Mouse (Mus musculus) kidney, adult 2 months (tissue): ENCODE measurements around the gene Proca1. TPM values are rescaled to one million over a fixed set of nuclear protein-coding genes. Genes with fewer than 3 reads are reported as not detected.

Source experiments
- DNase-seq: peaks from one replicate; pipeline ENCODE4 v3.0.0; 2021
- H3K27ac ChIP-seq: fragments of 200-500 bp; 2 replicates; pipeline ENCODE4 v1.5.1; 2012; ENCODE audit warnings: low read depth, low read length, control low read depth, inconsistent platforms; ENCODE audit not compliant: insufficient read depth
- H3K27me3 ChIP-seq: fragments of 200-500 bp; replicated peaks from 2 replicates; pipeline ENCODE4 v1.6.1; 2012; ENCODE audit warnings: mild to moderate bottlenecking, moderate library complexity, low read length, inconsistent platforms; ENCODE audit not compliant: control insufficient read depth, insufficient read depth
- H3K36me3 ChIP-seq: fragments of 200-500 bp; 2 replicates; pipeline ENCODE4 v1.6.1; 2012; ENCODE audit warnings: mild to moderate bottlenecking, moderate library complexity, low read length, inconsistent platforms; ENCODE audit not compliant: control insufficient read depth, insufficient read depth
- H3K4me1 ChIP-seq: fragments of 200-500 bp; 2 replicates; pipeline ENCODE4 v1.6.1; 2011; ENCODE audit warnings: low read length; ENCODE audit not compliant: control insufficient read depth, insufficient read depth
- H3K4me3 ChIP-seq: fragments of 200-500 bp; 2 replicates; pipeline ENCODE4 v1.5.1; 2011; ENCODE audit warnings: mild to moderate bottlenecking, low read depth, low read length, control low read depth; ENCODE audit not compliant: insufficient read depth
- CTCF ChIP-seq: fragments of 200-500 bp; conservative IDR thresholded peaks from 2 replicates; pipeline ENCODE4 v1.5.1; 2011; ENCODE audit warnings: low read depth, mild to moderate bottlenecking, control low read depth, low read length, moderate library complexity, mixed read lengths; ENCODE audit not compliant: insufficient read depth, insufficient read length
- POLR2A ChIP-seq: fragments of 200-500 bp; IDR thresholded peaks from one replicate; pipeline ENCODE4 v1.6.1; 2011; ENCODE audit warnings: low read depth, low read length, control low read depth
- WGBS: fragments of 180-500 bp; shearing (Covaris S2); methylation state at CpG from one replicate; pipeline ENCODE4 v1.1.7; 2018; 5-methylcytosine and 5-hydroxymethylcytosine counted together
- polyA plus RNA-seq: library from polyadenylated mRNA; depleted of rRNA; stranded (reverse); fragments of >200 nt; gene quantifications from 2 replicates; pipeline ENCODE4 v1.2.3, GENCODE M21; 2012; rRNA removed

The Proca1 gene
- polyA plus RNA-seq, 1 experiment = 1.8 TPM

DNA sequence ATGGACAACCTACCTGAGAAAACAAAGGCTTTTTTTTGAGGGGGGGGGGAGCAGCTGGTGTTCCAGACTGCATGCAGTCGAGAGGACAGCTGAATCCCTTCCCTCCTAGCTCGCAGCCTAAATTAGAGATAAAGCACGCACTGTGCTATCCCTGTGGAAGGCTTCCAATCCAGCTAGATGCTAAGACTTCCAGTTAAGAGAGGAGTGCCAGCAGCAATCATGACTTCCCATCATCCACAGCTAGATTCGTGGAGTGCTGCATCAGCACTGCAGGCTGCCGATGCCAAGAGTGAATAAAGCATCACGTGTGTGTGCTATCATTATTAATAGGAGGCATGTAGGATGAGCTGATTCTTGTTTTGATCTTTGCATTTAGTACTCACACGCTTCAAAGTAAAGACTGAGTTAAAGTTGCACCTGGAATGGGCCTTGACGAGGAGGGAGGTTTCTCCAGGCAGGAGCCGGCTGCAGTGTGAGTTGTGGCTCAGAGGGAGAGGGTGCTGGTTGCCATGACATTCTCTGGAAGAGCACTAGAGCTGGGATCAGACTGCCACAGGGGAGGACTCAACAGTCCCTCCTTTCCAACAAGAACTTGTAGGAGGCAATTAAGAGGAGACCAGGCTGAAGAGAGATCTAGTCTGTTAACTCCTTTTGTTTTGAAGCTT, 47.1 kb downstream of the Proca1 start:
- 61% methylated on average over 9 of the region's 9 CpGs for WGBS
- DNase-seq = no peak
- H3K4me1 ChIP-seq = peaks cover 6% of the 10 kb centered on the region; the same call in 1 of the 2 replicates
- H3K27me3 ChIP-seq = no peaks in the 10 kb centered on the region
- H3K27ac ChIP-seq = no peak overlapping the region
- H3K36me3 ChIP-seq = no peaks in the 10 kb centered on the region
- no peak overlapping the region for H3K4me3 ChIP-seq
- TF ChIP-seq CTCF = no peak
- TF ChIP-seq POLR2A = no peak

DNA sequence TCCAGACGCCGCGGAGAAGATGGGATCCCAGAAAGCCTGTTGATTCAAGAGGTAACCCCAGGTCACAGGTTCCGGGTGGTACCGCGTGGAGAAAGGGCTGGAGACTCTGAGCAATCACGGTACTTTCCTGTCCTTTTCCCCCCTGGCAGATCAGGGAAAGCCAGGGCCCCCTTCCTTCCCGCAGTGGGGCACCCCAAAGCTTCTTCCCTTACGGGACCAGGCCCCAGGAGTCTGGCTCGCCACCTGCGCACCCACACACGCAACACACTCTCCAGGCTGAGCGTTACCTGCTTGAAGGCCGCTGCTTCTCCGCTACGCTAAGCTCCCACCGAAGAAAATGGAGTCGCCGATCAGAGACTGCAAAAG, 52.1 kb downstream of the Proca1 start:
- Histone ChIP-seq H3K27ac (peak overlapping the region; percentile 99), H3K4me1 (peaks cover 9% of the 10 kb centered on the region), H3K4me3 (peak overlapping the region; percentile 83), H3K36me3 (no peaks in the 10 kb centered on the region), H3K27me3 (no peaks in the 10 kb centered on the region)
- TF ChIP-seq POLR2A (no peak), CTCF (no peak)
- DNase-seq = no peak
- 1% methylated on average over 19 of the region's 19 CpGs for WGBS

DNA sequence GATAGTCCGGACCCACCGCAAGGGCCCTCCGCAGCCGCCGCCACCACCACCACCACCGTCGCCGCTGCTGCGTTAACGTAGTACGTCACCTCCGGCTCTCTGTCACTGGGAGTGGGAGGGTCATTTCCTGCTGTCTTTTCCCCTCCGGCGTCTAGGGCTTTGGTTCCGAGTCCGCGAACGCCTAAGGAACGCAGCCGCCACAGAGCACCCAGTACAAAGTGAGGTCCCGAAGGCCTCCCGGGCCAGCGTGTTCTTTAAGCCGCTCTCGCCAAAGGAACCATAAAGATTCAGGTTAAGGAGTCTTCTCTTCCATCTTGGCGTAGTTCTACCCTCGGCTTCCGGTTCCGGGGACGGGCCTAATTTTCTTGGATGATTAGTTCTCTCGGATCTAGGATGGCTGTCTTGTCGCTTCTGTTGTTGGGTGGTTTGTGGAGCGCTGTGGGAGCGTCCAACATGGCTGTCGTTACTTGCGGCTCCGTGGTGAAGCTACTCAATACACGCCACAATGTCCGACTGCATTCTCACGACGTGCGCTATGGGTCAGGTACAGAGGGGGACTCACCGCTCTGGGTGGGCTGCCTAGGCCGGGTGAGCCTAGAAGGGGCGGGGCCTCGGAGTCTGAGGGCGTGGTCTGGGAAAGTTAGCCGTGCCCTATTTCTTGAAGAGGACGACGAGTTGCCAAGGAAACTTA, 52.6 kb downstream of the Proca1 start, which contains the start of the genes Sdf2 and Supt6:
Sdf2 (plus strand) TSS at position 120 of the 691 bp plus-strand sequence.
Supt6 (minus strand) TSS at position 361 of the 691 bp plus-strand sequence.
- under 1% methylated on average over 50 of the region's 50 CpGs for WGBS
- peak; percentile 96 for DNase-seq
- no peaks in the 10 kb centered on the region for H3K27me3 ChIP-seq
- TF ChIP-seq CTCF (no peak), POLR2A (peak; percentile 33)
- no peaks in the 10 kb centered on the region for H3K36me3 ChIP-seq
- H3K4me1 ChIP-seq = peaks cover 9% of the 10 kb centered on the region
- H3K27ac ChIP-seq = peak within 1 kb of the TSS; percentile 99
- peak within 1 kb of the TSS; percentile 83 for H3K4me3 ChIP-seq

DNA sequence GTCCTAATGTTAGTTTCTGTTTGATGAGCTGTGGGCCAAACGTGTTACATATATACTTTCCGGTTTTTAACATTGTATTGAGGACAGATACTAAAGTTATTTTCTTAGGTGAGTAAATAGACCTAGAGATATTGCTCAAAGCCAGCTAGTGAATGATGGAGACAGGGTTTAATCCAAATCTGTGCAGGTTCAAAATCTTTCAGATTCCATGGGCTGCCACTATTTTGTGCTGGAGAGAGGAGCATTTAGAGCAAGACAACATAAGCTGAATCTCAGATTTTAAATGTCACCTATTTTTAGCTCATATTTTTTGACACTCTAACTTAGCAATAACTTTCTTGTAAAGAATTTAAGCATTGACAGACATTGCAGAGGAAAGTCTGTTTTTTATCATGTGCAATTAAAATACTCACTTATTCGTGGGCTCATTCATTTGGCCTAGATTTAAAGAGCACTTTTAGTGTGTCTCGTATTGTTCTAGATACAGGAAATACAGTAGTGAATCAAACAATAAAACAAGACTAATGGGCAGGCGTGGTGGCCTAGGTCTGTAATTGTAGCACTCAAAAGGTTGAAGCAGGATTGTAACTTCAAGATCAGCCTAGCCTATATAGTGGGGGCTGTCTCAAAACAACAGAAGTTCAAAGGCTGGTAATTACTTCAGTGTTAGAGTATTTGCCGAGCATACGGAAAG, 53.3 kb downstream of the Proca1 start:
- no peak for TF ChIP-seq POLR2A
- TF ChIP-seq CTCF = no peak
- 19% methylated on average over 7 of the region's 7 CpGs for WGBS
- DNase-seq = no peak
- H3K27me3 ChIP-seq = no peaks in the 10 kb centered on the region
- peaks cover 9% of the 10 kb centered on the region for H3K4me1 ChIP-seq
- peak overlapping the region; percentile 99 for H3K27ac ChIP-seq
- H3K4me3 ChIP-seq = peak overlapping the region; percentile 83
- no peaks in the 10 kb centered on the region for H3K36me3 ChIP-seq

DNA sequence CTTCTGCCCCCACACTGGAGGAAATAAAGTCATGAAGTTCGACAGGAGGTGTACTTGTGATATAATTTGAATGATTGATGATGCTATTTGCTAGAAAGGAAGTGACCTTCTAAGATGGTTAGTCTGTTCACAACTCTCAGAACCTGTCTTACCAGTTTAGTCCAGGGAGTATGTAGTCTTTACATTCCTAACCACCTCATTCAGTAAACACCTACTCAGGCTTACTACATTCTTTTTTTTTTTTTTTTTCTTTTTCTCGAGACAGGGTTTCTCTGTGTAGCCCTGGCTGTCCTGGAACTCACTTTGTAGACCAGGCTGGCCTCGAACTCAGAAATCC, 53.8 kb downstream of the Proca1 start:
- no peak for DNase-seq
- no peak for TF ChIP-seq CTCF
- TF ChIP-seq POLR2A = no peak
- H3K4me1 ChIP-seq = peaks cover 9% of the 10 kb centered on the region
- 31% methylated on average over 3 of the region's 3 CpGs for WGBS
- H3K4me3 ChIP-seq = no peak overlapping the region; the same call in 1 of the 2 replicates
- H3K36me3 ChIP-seq = no peaks in the 10 kb centered on the region; the same call in 1 of the 2 replicates
- no peaks in the 10 kb centered on the region for H3K27me3 ChIP-seq
- H3K27ac ChIP-seq = no peak overlapping the region

DNA sequence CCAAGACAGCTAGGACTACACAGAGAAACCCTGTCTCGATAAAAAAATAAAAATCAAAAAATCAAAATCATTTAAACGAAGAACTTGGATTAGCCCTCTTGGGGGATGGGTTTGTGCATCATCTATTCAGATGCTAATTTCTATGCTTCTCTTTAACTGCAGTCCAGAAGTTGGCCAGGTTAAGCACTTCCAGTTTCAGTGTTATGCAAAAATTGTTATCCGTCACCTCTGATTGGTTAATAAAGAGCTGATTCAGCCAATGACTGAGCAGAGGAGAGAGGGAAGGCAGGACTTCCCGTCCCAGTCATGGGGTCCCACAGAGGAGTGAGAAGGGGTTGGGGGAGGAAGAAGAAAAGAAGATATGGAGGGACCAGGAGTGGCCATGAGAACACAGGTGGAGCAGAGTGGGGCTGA, 54.5 kb downstream of the Proca1 start:
- 76% methylated on average over 4 of the region's 4 CpGs for WGBS
- no peak for DNase-seq

More for the DNA sequence above, 54.5 kb downstream of the Proca1 start:
- H3K27ac ChIP-seq = no peak overlapping the region
- H3K4me3 ChIP-seq = no peak overlapping the region
- H3K27me3 ChIP-seq = no peaks in the 10 kb centered on the region
- TF ChIP-seq CTCF (no peak), POLR2A (no peak)
- H3K36me3 ChIP-seq = no peaks in the 10 kb centered on the region; the same call in 1 of the 2 replicates
- peaks cover 9% of the 10 kb centered on the region for H3K4me1 ChIP-seq

Other genes starting within 250 kb of the Proca1 start
- 33.0 and 35.7 TPM in 2 replicates for gene Phf12, start 210.6 kb upstream of the Proca1 start, polyA plus RNA-seq
- gene Dhrs13, start 161.1 kb upstream of the Proca1 start, polyA plus RNA-seq = 7.1 and 9.3 TPM in 2 replicates
- 95.0 and 96.9 TPM in 2 replicates for gene Flot2, start 155.5 kb upstream of the Proca1 start, polyA plus RNA-seq
- gene Eral1, start 113.0 kb upstream of the Proca1 start, polyA plus RNA-seq = 39.1 and 41.6 TPM in 2 replicates
- gene Fam222b, start 98.7 kb upstream of the Proca1 start, polyA plus RNA-seq = 13.4 and 14.7 TPM in 2 replicates
- 108 and 126 TPM in 2 replicates for gene Traf4, start 27.8 kb upstream of the Proca1 start, polyA plus RNA-seq
- 18.3 and 24.6 TPM in 2 replicates for gene Nek8, start 16.7 kb upstream of the Proca1 start, polyA plus RNA-seq
- 78.2 and 144 TPM in 2 replicates for gene Tlcd1, start 16.7 kb upstream of the Proca1 start, polyA plus RNA-seq
- 153 and 278 TPM in 2 replicates for gene Rpl23a, start 9.8 kb upstream of the Proca1 start, polyA plus RNA-seq
- 78.1 and 92.4 TPM in 2 replicates for gene Rab34, start 5.0 kb upstream of the Proca1 start, polyA plus RNA-seq
- gene Sdf2, start 52.4 kb downstream of the Proca1 start, polyA plus RNA-seq = 127 and 129 TPM in 2 replicates
- 17.8 and 20.7 TPM in 2 replicates for gene Supt6, start 52.6 kb downstream of the Proca1 start, polyA plus RNA-seq
- 103 and 122 TPM in 2 replicates for gene 2610507B11Rik, start 68.4 kb downstream of the Proca1 start, polyA plus RNA-seq
- 0.15 and 0.19 TPM in 2 replicates for gene BC030499, start 97.4 kb downstream of the Proca1 start, polyA plus RNA-seq
- gene Spag5, start 108.1 kb downstream of the Proca1 start, polyA plus RNA-seq = 13.2 and 15.0 TPM in 2 replicates
- gene Aldoc, start 129.6 kb downstream of the Proca1 start, polyA plus RNA-seq = 36.2 and 43.5 TPM in 2 replicates
- gene Pigs, start 135.0 kb downstream of the Proca1 start, polyA plus RNA-seq = 69.1 and 79.1 TPM in 2 replicates
- gene Unc119, start 150.1 kb downstream of the Proca1 start, polyA plus RNA-seq = 20.3 and 20.8 TPM in 2 replicates
- 0.03 and 0.05 TPM in 2 replicates for gene Foxn1, start 193.2 kb downstream of the Proca1 start, polyA plus RNA-seq
- 91.0 and 105 TPM in 2 replicates for gene Slc13a2, start 228.8 kb downstream of the Proca1 start, polyA plus RNA-seq